Mouse (Mus musculus) T-helper 2 cell (primary cell): Measurements from ENCODE around the gene Cdkn2b.

Experiments used
- in situ Hi-C: fragments of 300-600 bp; cut with MboI, MseI; formaldehyde crosslinking; loops from one replicate; pipeline ENCODE4 v1.15.1; 2025; ENCODE audit warnings: high pct_unique_total_duplicates

Cdkn2b gene

GRCm38 (mm10) chr4:89294091-89294485 is 16.8 kb downstream of the Cdkn2b start:
- in situ Hi-C loops, result loop anchor here (5.0 to 25.0 kb wide), 3 partner anchors 147 to 1307 kb away; partner anchors contain the start of gene Ifna1

- in situ Hi-C loops, result loop anchor here (5.0 to 25.0 kb wide), 3 partner anchors 146 to 1306 kb away; partner anchors contain the start of gene Ifna1
These were observed 17.3 kb downstream of the Cdkn2b start for GRCm38 (mm10) chr4:89293516-89293915.

- in situ Hi-C loops, result loop anchor here (25.0 kb wide), 2 partner anchors 427 to 1302 kb away; partner anchors contain the start of gene Ifna1
These were observed 21.8 kb downstream of the Cdkn2b start for GRCm38 (mm10) chr4:89289028-89289427.

GRCm38 (mm10) chr4:89286566-89286965 is 24.3 kb downstream of the Cdkn2b start:
- in situ Hi-C loops, result loop anchor here (25.0 kb wide), 2 partner anchors 424 to 1299 kb away; partner anchors contain the start of gene Ifna1

- in situ Hi-C loops, result loop anchor here (25.0 kb wide), 2 partner anchors 423 to 1298 kb away; partner anchors contain the start of gene Ifna1
These were observed 25.2 kb downstream of the Cdkn2b start for GRCm38 (mm10) chr4:89285688-89286087.

GRCm38 (mm10) chr4:89282661-89283060 is 28.2 kb downstream of the Cdkn2b start:
- in situ Hi-C loops, result loop anchor here (25.0 kb wide), 2 partner anchors 420 to 1295 kb away; partner anchors contain the start of gene Ifna1

GRCm38 (mm10) chr4:89282036-89282566 is 28.7 kb downstream of the Cdkn2b start:
- in situ Hi-C loops, result loop anchor here (25.0 kb wide), 2 partner anchors 420 to 1295 kb away; partner anchors contain the start of gene Ifna1

GRCm38 (mm10) chr4:89281236-89281635 is 29.6 kb downstream of the Cdkn2b start:
- in situ Hi-C loops, result loop anchor here (25.0 kb wide), 2 partner anchors 419 to 1294 kb away; partner anchors contain the start of gene Ifna1

GRCm38 (mm10) chr4:89279641-89280040 is 31.2 kb downstream of the Cdkn2b start:
- in situ Hi-C loops, result loop anchor here (25.0 kb wide), 2 partner anchors 417 to 1292 kb away; partner anchors contain the start of gene Ifna1

GRCm38 (mm10) chr4:89277381-89277940 is 33.4 kb downstream of the Cdkn2b start:
- in situ Hi-C loops, result loop anchor here (25.0 kb wide), 2 partner anchors 415 to 1290 kb away; partner anchors contain the start of gene Ifna1

GRCm38 (mm10) chr4:89276669-89277219 is 34.1 kb downstream of the Cdkn2b start:
- in situ Hi-C loops, result loop anchor here (25.0 kb wide), 2 partner anchors 414 to 1289 kb away; partner anchors contain the start of gene Ifna1

GRCm38 (mm10) chr4:89275811-89276584 is 34.8 kb downstream of the Cdkn2b start:
- in situ Hi-C loops, result loop anchor here (25.0 kb wide), 2 partner anchors 414 to 1289 kb away; partner anchors contain the start of gene Ifna1

- in situ Hi-C loops, result loop anchor here (25.0 kb wide), 3 partner anchors 412 to 1288 kb away; partner anchors contain the start of genes Dmrta1 and Ifna1
These were observed 35.9 kb downstream of the Cdkn2b start for GRCm38 (mm10) chr4:89274829-89275548.

- in situ Hi-C loops, result loop anchor here (25.0 kb wide), 1 partner anchor 413 kb away; the partner anchor contains the start of gene Dmrta1
These were observed 36.8 kb downstream of the Cdkn2b start for GRCm38 (mm10) chr4:89274006-89274405.

- in situ Hi-C loops, result loop anchor here (25.0 kb wide), 1 partner anchor 414 kb away; the partner anchor contains the start of gene Dmrta1
These were observed 37.3 kb downstream of the Cdkn2b start for GRCm38 (mm10) chr4:89273585-89273984.

- in situ Hi-C loops, result loop anchor here (25.0 kb wide), 1 partner anchor 414 kb away; the partner anchor contains the start of gene Dmrta1
These were observed 37.8 kb downstream of the Cdkn2b start for GRCm38 (mm10) chr4:89272961-89273540.

GRCm38 (mm10) chr4:89272101-89272718 is 38.6 kb downstream of the Cdkn2b start:
- in situ Hi-C loops, result loop anchor here (25.0 kb wide), 1 partner anchor 415 kb away; the partner anchor contains the start of gene Dmrta1

- in situ Hi-C loops, result loop anchor here (25.0 kb wide), 1 partner anchor 430 kb away; the partner anchor contains the start of gene Dmrta1
These were observed 53.1 kb downstream of the Cdkn2b start for GRCm38 (mm10) chr4:89257768-89258167.
